Mouse (Mus musculus) cerebellum, adult (tissue): ENCODE data around the gene Kcnk1.
A peak's percentile ranks its signal among the peaks of the same experiment; 100 is the strongest.

Experiments
- ATAC-seq: cut with Nextera tagmentation; 2 replicates; pipeline ENCODE4 v1.9.2; 2017; ENCODE audit warnings: mild to moderate bottlenecking, moderate library complexity, mixed read lengths; ENCODE audit not compliant: insufficient number of reproducible peaks, low FRiP score, low TSS enrichment

Kcnk1 gene

GRCm38 (mm10) chr8:125995101-125995986 lies at the start of gene Kcnk1:
Gene Kcnk1 (plus strand): TSS chr8:125995170.
- ATAC-seq: peak; percentile 80

- ATAC-seq: no peak
These were observed 46.2 kb upstream of the Kcnk1 start for GRCm38 (mm10) chr8:125948696-125949308.

- ATAC-seq: peak; percentile 79
These were observed 44.7 kb upstream of the Kcnk1 start for GRCm38 (mm10) chr8:125950007-125950940.

- no peak; the same call in 1 of the 2 replicates for ATAC-seq
These were observed 39.3 kb upstream of the Kcnk1 start for GRCm38 (mm10) chr8:125955671-125956070.

- ATAC-seq: no peak
These were observed 38.2 kb upstream of the Kcnk1 start for GRCm38 (mm10) chr8:125956796-125957195.

- no peak for ATAC-seq
These were observed 37.6 kb upstream of the Kcnk1 start for GRCm38 (mm10) chr8:125957226-125957993.

- ATAC-seq: no peak
These were observed 37.0 kb upstream of the Kcnk1 start for GRCm38 (mm10) chr8:125957994-125958368.

GRCm38 (mm10) chr8:125959363-125959771 lies 35.6 kb upstream of the Kcnk1 start:
- peak; percentile 80 for ATAC-seq

- peak; percentile 62; the same call in 1 of the 2 replicates for ATAC-seq
These were observed 34.9 kb upstream of the Kcnk1 start for GRCm38 (mm10) chr8:125960037-125960436.

GRCm38 (mm10) chr8:125961790-125962189 lies 33.2 kb upstream of the Kcnk1 start:
- ATAC-seq: no peak

- no peak for ATAC-seq
These were observed 31.2 kb upstream of the Kcnk1 start for GRCm38 (mm10) chr8:125963807-125964211.

GRCm38 (mm10) chr8:125971336-125971735 lies 23.6 kb upstream of the Kcnk1 start:
- ATAC-seq: no peak

GRCm38 (mm10) chr8:125975981-125976380 lies 19.0 kb upstream of the Kcnk1 start:
- ATAC-seq: no peak

- peak; percentile 45; the same call in 1 of the 2 replicates for ATAC-seq
These were observed 14.1 kb upstream of the Kcnk1 start for GRCm38 (mm10) chr8:125980826-125981225.

- ATAC-seq: no peak
These were observed 11.5 kb upstream of the Kcnk1 start for GRCm38 (mm10) chr8:125983515-125983914.

- no peak for ATAC-seq
These were observed 10.8 kb upstream of the Kcnk1 start for GRCm38 (mm10) chr8:125984140-125984539.

GRCm38 (mm10) chr8:125985364-125985763 lies 9.6 kb upstream of the Kcnk1 start:
- ATAC-seq: no peak

- ATAC-seq: no peak
These were observed 7.9 kb upstream of the Kcnk1 start for GRCm38 (mm10) chr8:125986999-125987589.

- ATAC-seq: no peak
These were observed 7.0 kb upstream of the Kcnk1 start for GRCm38 (mm10) chr8:125987996-125988395.
